Mouse (Mus musculus): ENCODE measurements around the gene Galnt17. TPM values are rescaled to one million over a fixed set of nuclear protein-coding genes. Genes with fewer than 3 reads are reported as not detected.

The Galnt17 gene
- polyA plus RNA-seq, 1 experiment from 2014 or later, result 1.1 TPM

DNA sequence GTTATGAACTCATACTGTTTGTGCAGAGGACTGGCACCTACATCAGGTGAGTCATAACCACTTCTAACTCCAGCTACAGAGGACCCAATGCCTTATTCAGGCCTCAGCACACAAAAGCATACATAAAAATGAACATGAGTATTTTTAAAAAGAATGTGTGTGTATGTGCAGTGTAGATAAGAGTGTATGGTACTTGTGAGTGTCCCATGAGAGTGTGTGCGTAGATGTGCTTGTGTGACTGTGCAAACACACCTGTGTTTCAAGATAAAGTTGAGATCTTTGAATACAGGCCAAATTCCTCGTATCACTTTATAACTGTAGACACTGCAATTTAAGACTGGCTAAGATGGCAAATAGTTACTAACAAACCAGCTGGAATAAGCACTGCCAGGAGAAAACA, 307.7 kb downstream of the Galnt17 start:
- ATAC-seq (replicated peaks; ENCODE audit: low FRiP score) (no peak), DNase-seq (ENCODE audit: low spot score) (no peak)
- H3K36me3 ChIP-seq (ENCODE audit: control insufficient read depth, insufficient read depth, low read length), result no peaks in the 10 kb centered on the region
- no peaks in the 10 kb centered on the region for H3K4me1 ChIP-seq (replicated peaks; ENCODE audit: control insufficient read depth, insufficient read depth, low read length)
- H3K27me3 ChIP-seq (ENCODE audit: control insufficient read depth, insufficient read depth, low read length), result no peaks in the 10 kb centered on the region
- no peaks in the 10 kb centered on the region for H3K9me3 ChIP-seq (ENCODE audit: control insufficient read depth, low read length)
- no peak overlapping the region for H3K27ac ChIP-seq (ENCODE audit: low read depth, low read length)
- H3K4me3 ChIP-seq (ENCODE audit: low read depth, low read length), result no peak overlapping the region
- no peak overlapping the region for H3K4me2 ChIP-seq (ENCODE audit: low read depth, low read length, severe bottlenecking)
- WGBS, result 89% methylated on average over 2 of the region's 2 CpGs
- H3K9ac ChIP-seq (ENCODE audit: low read length), result no peak overlapping the region

DNA sequence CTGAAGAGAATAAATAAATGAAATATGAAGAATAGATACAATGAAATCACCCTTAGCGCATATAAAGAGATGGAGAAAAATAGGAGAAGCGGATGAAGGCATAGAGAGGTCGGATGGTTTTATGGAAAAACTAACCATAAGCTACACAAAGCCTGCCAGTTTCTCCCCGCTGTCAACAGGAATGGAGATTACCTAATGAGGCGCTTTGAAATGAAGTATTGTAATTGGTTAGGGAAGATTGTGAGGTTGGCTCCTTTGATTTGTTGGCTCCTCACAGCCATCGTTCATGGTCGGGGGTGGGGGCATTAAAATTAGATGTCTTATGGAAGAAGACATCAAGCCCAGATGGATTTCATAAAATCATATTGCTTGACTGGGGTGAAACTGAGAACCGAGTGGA, 329.0 kb downstream of the Galnt17 start:
- Histone ChIP-seq H3K9ac (ENCODE audit: low read length) (no peak overlapping the region), H3K4me2 (ENCODE audit: low read depth, low read length, severe bottlenecking) (no peak overlapping the region), H3K36me3 (ENCODE audit: control insufficient read depth, insufficient read depth, low read length) (no peaks in the 10 kb centered on the region), H3K4me1 (replicated peaks; ENCODE audit: control insufficient read depth, insufficient read depth, low read length) (no peaks in the 10 kb centered on the region), H3K9me3 (ENCODE audit: control insufficient read depth, low read length) (no peaks in the 10 kb centered on the region), H3K4me3 (ENCODE audit: low read depth, low read length) (no peak overlapping the region), H3K27me3 (ENCODE audit: control insufficient read depth, insufficient read depth, low read length) (no peaks in the 10 kb centered on the region), H3K27ac (ENCODE audit: low read depth, low read length) (no peak overlapping the region)
- DNase-seq (ENCODE audit: low spot score), result no peak
- no peak for ATAC-seq (replicated peaks; ENCODE audit: low FRiP score)
- 87% methylated on average over 8 of the region's 8 CpGs for WGBS

DNA sequence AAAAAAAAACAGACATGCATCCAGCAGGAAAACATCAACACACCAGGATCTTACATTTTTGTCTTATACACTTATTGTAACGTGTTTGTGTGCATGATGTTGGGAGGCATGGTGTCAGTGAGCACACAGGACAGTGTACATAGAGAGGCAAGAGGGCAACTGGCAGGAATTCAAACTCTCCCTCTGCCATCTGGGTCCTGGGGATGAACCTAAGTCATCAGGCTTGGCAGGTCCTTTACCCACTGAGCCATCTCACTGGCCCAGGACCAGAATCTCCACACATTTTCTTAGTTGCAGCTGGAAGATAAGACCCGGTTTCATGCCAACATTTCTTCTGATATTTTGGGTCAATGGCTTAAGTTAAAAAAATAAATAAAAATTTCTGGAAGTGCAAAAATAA, 329.4 kb downstream of the Galnt17 start:
- H3K9ac ChIP-seq (ENCODE audit: low read length), result no peak overlapping the region
- DNase-seq (ENCODE audit: low spot score) (no peak), ATAC-seq (replicated peaks; ENCODE audit: low FRiP score) (no peak)
- H3K27me3 ChIP-seq (ENCODE audit: control insufficient read depth, insufficient read depth, low read length), result no peaks in the 10 kb centered on the region
- no peaks in the 10 kb centered on the region for H3K36me3 ChIP-seq (ENCODE audit: control insufficient read depth, insufficient read depth, low read length)
- WGBS, result 75% methylated on average over 2 of the region's 2 CpGs
- no peak overlapping the region for H3K4me2 ChIP-seq (ENCODE audit: low read depth, low read length, severe bottlenecking)
- H3K4me1 ChIP-seq (replicated peaks; ENCODE audit: control insufficient read depth, insufficient read depth, low read length), result no peaks in the 10 kb centered on the region
- H3K27ac ChIP-seq (ENCODE audit: low read depth, low read length), result no peak overlapping the region
- H3K9me3 ChIP-seq (ENCODE audit: control insufficient read depth, low read length), result no peaks in the 10 kb centered on the region
- H3K4me3 ChIP-seq (ENCODE audit: low read depth, low read length), result no peak overlapping the region

DNA sequence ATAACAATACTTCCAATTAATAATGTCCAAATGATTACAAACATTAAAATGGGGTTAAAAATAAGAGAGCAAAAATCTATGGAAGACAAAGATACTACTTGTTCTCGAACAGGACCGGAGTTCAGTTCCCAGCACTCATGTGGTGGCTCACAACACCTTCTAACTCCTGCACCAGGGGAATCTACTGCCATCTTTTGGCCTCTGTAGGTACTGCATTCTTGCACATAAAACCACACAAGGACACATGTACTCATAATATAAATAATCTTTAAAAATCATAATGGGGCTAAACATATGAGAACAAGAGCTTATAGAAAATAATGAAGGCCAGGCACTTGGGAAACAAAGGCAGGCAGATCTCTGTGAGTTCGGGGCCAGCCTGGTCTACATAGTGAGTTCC, 330.3 kb downstream of the Galnt17 start:
- Histone ChIP-seq H3K27me3 (ENCODE audit: control insufficient read depth, insufficient read depth, low read length) (no peaks in the 10 kb centered on the region), H3K36me3 (ENCODE audit: control insufficient read depth, insufficient read depth, low read length) (no peaks in the 10 kb centered on the region), H3K9me3 (ENCODE audit: control insufficient read depth, low read length) (no peaks in the 10 kb centered on the region), H3K4me1 (replicated peaks; ENCODE audit: control insufficient read depth, insufficient read depth, low read length) (no peaks in the 10 kb centered on the region), H3K4me2 (ENCODE audit: low read depth, low read length, severe bottlenecking) (no peak overlapping the region), H3K27ac (ENCODE audit: low read depth, low read length) (no peak overlapping the region), H3K4me3 (ENCODE audit: low read depth, low read length) (no peak overlapping the region), H3K9ac (ENCODE audit: low read length) (no peak overlapping the region)
- no peak for DNase-seq (ENCODE audit: low spot score)
- no peak for ATAC-seq (replicated peaks; ENCODE audit: low FRiP score)
- WGBS, result 91% methylated on average over 3 of the region's 3 CpGs

DNA sequence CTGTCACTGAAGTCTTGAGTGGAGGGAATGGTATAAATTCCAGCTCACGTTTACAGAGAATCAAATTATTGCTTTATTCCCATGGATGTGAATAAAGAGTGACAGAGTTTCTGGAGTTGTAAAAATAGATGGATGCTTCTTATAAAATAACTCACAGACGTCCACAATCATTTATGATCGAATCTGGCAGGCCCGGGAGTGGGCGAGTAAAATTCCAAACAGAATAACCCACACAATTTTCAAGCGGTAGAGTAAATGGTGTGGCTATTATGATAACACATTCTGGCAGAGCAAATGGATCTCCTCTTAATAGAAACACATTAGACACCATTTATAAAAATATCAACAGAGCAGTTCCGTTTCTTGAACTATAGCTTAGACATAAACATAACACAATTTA, 355.9 kb downstream of the Galnt17 start:
- Histone ChIP-seq H3K36me3 (ENCODE audit: control insufficient read depth, insufficient read depth, low read length) (no peaks in the 10 kb centered on the region), H3K4me1 (replicated peaks; ENCODE audit: control insufficient read depth, insufficient read depth, low read length) (no peaks in the 10 kb centered on the region), H3K27me3 (ENCODE audit: control insufficient read depth, insufficient read depth, low read length) (no peaks in the 10 kb centered on the region), H3K9me3 (ENCODE audit: control insufficient read depth, low read length) (no peaks in the 10 kb centered on the region; the same call in 1 of the 2 replicates), H3K9ac (ENCODE audit: low read length) (no peak overlapping the region), H3K4me3 (ENCODE audit: low read depth, low read length) (no peak overlapping the region), H3K4me2 (ENCODE audit: low read depth, low read length, severe bottlenecking) (no peak overlapping the region), H3K27ac (ENCODE audit: low read depth, low read length) (no peak overlapping the region)
- no peak for DNase-seq (ENCODE audit: low spot score)
- ATAC-seq (replicated peaks; ENCODE audit: low FRiP score), result no peak
- WGBS, result 91% methylated on average over 7 of the region's 7 CpGs

DNA sequence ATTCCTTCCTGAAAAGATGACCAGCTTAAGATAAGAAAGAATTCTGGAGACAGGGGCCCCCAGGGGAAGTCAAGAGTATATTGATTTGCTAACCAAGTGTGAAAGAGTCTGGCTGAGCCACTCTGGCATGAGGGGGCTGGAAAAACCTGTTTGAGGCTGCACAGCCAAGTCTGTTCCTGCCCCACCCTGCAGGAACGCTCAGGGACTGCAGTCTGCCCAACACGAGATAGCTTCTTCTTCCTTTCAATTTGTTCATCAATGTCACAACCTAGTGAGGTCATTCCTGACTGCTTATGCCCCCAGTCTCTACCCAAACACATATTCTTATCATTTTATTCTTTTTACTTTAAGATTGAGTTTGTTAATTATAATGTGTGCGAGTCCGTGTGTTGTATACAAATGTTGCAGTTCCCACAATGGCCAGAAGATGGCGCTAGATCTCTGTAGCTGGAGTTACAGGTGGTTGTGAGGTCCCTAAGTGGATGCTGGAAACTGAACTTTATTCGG, 357.4 kb downstream of the Galnt17 start:
- Histone ChIP-seq H3K27ac (ENCODE audit: low read depth, low read length) (no peak overlapping the region), H3K9me3 (ENCODE audit: control insufficient read depth, low read length) (no peaks in the 10 kb centered on the region; the same call in 1 of the 2 replicates), H3K36me3 (ENCODE audit: control insufficient read depth, insufficient read depth, low read length) (no peaks in the 10 kb centered on the region), H3K4me2 (ENCODE audit: low read depth, low read length, severe bottlenecking) (no peak overlapping the region), H3K27me3 (ENCODE audit: control insufficient read depth, insufficient read depth, low read length) (no peaks in the 10 kb centered on the region), H3K4me1 (replicated peaks; ENCODE audit: control insufficient read depth, insufficient read depth, low read length) (no peaks in the 10 kb centered on the region), H3K4me3 (ENCODE audit: low read depth, low read length) (no peak overlapping the region), H3K9ac (ENCODE audit: low read length) (no peak overlapping the region)
- DNase-seq (ENCODE audit: low spot score), result peak; percentile 53
- 44% methylated on average over 6 of the region's 6 CpGs for WGBS
- no peak for ATAC-seq (replicated peaks; ENCODE audit: low FRiP score)

DNA sequence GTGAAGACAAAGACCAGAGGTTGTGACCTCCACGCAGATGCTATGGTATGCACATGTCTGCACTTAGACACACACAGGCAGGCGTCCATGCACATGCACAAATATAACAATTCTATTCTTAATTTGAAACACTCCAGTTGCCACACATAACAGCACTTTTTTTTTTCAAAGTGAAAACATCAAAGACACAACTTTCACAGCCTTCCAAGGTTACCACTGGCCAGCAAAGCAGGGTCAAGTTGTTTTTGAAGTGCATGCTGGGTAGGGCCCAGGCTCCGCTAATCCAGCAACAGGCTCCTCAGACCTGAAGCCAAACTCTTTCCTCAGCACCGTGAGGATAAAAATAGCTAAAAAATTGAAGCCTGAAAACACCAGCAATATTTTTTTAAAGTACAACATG, 357.9 kb downstream of the Galnt17 start:
- no peak overlapping the region for H3K4me2 ChIP-seq (ENCODE audit: low read depth, low read length, severe bottlenecking)
- H3K9me3 ChIP-seq (ENCODE audit: control insufficient read depth, low read length), result no peaks in the 10 kb centered on the region; the same call in 1 of the 2 replicates
- peak; percentile 55; the same call in 1 of the 2 replicates for ATAC-seq (replicated peaks; ENCODE audit: low FRiP score)
- H3K4me1 ChIP-seq (replicated peaks; ENCODE audit: control insufficient read depth, insufficient read depth, low read length), result no peaks in the 10 kb centered on the region
- no peak overlapping the region for H3K4me3 ChIP-seq (ENCODE audit: low read depth, low read length)
- no peak overlapping the region for H3K9ac ChIP-seq (ENCODE audit: low read length)
- no peaks in the 10 kb centered on the region for H3K36me3 ChIP-seq (ENCODE audit: control insufficient read depth, insufficient read depth, low read length)
- H3K27me3 ChIP-seq (ENCODE audit: control insufficient read depth, insufficient read depth, low read length), result no peaks in the 10 kb centered on the region
- 38% methylated on average over 4 of the region's 4 CpGs for WGBS
- no peak overlapping the region for H3K27ac ChIP-seq (ENCODE audit: low read depth, low read length)
- DNase-seq (ENCODE audit: low spot score), result no peak

DNA sequence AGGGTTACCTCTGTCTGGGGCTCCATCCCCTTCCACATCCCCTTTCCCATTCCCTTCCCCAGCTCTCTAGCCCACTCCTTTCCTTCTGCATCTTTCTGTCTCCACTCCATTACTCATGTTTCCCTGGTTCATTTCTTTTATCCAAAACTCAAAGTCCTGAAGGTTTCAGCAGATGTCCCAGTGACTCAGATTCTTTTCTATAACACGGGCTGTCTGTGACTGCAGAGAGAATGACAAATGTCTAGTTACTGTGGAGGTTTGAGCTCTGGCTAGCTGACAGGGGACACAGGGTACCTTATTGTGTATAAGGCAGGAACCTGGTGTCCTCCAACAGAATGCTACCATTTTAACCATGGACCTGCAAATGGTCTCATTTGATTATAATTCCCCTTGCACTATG, 358.6 kb downstream of the Galnt17 start:
- no peaks in the 10 kb centered on the region for H3K36me3 ChIP-seq (ENCODE audit: control insufficient read depth, insufficient read depth, low read length)
- no peaks in the 10 kb centered on the region; the same call in 1 of the 2 replicates for H3K9me3 ChIP-seq (ENCODE audit: control insufficient read depth, low read length)
- 86% methylated on average over 1 of the region's 1 CpGs for WGBS
- H3K4me1 ChIP-seq (replicated peaks; ENCODE audit: control insufficient read depth, insufficient read depth, low read length), result no peaks in the 10 kb centered on the region
- DNase-seq (ENCODE audit: low spot score), result no peak
- ATAC-seq (replicated peaks; ENCODE audit: low FRiP score), result no peak
- H3K27ac ChIP-seq (ENCODE audit: low read depth, low read length), result no peak overlapping the region
- no peak overlapping the region for H3K4me3 ChIP-seq (ENCODE audit: low read depth, low read length)
- H3K27me3 ChIP-seq (ENCODE audit: control insufficient read depth, insufficient read depth, low read length), result no peaks in the 10 kb centered on the region
- H3K4me2 ChIP-seq (ENCODE audit: low read depth, low read length, severe bottlenecking), result no peak overlapping the region
- no peak overlapping the region for H3K9ac ChIP-seq (ENCODE audit: low read length)

DNA sequence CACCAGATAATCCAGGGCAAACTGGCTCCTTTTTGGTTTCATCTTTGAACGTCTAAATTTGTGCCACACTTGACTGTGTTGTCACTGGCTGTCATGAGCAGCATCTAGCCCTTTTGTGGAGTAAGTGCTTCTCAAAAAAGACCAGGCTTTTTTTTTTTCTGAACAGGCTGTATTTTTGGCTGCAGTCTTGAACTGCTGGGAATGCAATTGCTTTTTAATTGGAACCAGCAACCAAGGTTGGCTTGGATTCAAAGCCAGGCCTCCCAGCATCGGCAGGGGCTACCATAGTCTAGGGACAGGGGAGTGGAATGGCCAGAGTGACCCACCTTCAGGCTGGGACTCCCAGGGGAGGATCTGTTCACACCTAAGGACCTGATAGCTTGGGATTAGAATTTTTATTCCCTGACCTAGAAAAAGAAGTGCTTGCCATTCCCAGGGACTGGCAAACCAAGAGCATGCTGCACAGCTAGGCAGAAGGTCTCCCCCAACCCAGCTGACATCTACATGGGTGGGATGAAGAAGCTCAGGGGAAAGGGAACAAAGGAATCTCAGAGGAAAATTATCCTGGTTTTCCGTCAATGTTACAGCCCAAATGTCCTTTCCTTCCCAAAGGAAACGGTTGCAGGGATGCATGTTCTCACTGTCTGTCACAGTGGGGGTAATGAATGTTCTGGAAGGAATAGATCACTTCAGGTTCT, 369.2 kb downstream of the Galnt17 start:
- no peak for ATAC-seq (replicated peaks; ENCODE audit: low FRiP score)
- Histone ChIP-seq H3K36me3 (ENCODE audit: control insufficient read depth, insufficient read depth, low read length) (no peaks in the 10 kb centered on the region), H3K27me3 (ENCODE audit: control insufficient read depth, insufficient read depth, low read length) (no peaks in the 10 kb centered on the region), H3K4me3 (ENCODE audit: low read depth, low read length) (no peak overlapping the region), H3K4me1 (replicated peaks; ENCODE audit: control insufficient read depth, insufficient read depth, low read length) (no peaks in the 10 kb centered on the region), H3K4me2 (ENCODE audit: low read depth, low read length, severe bottlenecking) (no peak overlapping the region), H3K9me3 (ENCODE audit: control insufficient read depth, low read length) (no peaks in the 10 kb centered on the region), H3K9ac (ENCODE audit: low read length) (no peak overlapping the region), H3K27ac (ENCODE audit: low read depth, low read length) (0 out of 2 replicates have a peak overlapping the region, but pooled peaks have one; percentile 31)
- WGBS, result 31% methylated on average over 4 of the region's 4 CpGs
- no peak for DNase-seq (ENCODE audit: low spot score)

Data from forebrain, embryonic 11.5 days (tissue).